Mouse (Mus musculus) midbrain, embryonic 12.5 days (tissue): ENCODE data around the gene Cyb561d2. TPM values are rescaled to one million over a fixed set of nuclear protein-coding genes. Genes with fewer than 3 reads are reported as not detected.
A peak's percentile ranks its signal among the peaks of the same experiment; 100 is the strongest.

ENCODE experiments used
- ATAC-seq: fragments of 200-750 bp; cut with Nextera tagmentation; 2 replicates; pipeline ENCODE4 v1.8.0; 2017; ENCODE audit warnings: low read depth, moderate TSS enrichment, moderate library complexity; ENCODE audit not compliant: low FRiP score
- H3K27ac ChIP-seq: fragments of 300-500 bp; sonication (generic); replicated peaks from 2 replicates; pipeline ENCODE4 v1.5.1; 2016; ENCODE audit warnings: mild to moderate bottlenecking
- H3K27me3 ChIP-seq: fragments of 300-500 bp; sonication (generic); 2 replicates; pipeline ENCODE4 v1.6.1; 2016; ENCODE audit warnings: mild to moderate bottlenecking
- H3K36me3 ChIP-seq: fragments of 300-500 bp; sonication (generic); 2 replicates; pipeline ENCODE4 v1.6.1; 2016
- H3K4me1 ChIP-seq: fragments of 300-500 bp; sonication (generic); 2 replicates; pipeline ENCODE4 v1.6.1; 2016
- H3K4me2 ChIP-seq: fragments of 300-500 bp; sonication (generic); replicated peaks from 2 replicates; pipeline ENCODE4 v1.6.1; 2016; ENCODE audit warnings: mild to moderate bottlenecking, moderate library complexity
- H3K4me3 ChIP-seq: fragments of 300-500 bp; sonication (generic); 2 replicates; pipeline ENCODE4 v1.5.1; 2016; ENCODE audit warnings: mild to moderate bottlenecking
- H3K9ac ChIP-seq: fragments of 300-500 bp; sonication (generic); replicated peaks from 2 replicates; pipeline ENCODE4 v1.6.1; 2016; ENCODE audit warnings: mild to moderate bottlenecking, moderate library complexity
- H3K9me3 ChIP-seq: fragments of 300-500 bp; sonication (generic); 2 replicates; pipeline ENCODE4 v1.6.1; 2016; ENCODE audit warnings: mild to moderate bottlenecking
- WGBS: fragments of 180-500 bp; shearing (Covaris S2); methylation state at CpG from one replicate; pipeline ENCODE4 v1.1.7; 2016; 5-methylcytosine and 5-hydroxymethylcytosine counted together
- polyA plus RNA-seq: library from polyadenylated mRNA; unstranded; fragments of >200 nt; fragmentation: Nextera tagmentation; extraction: Ambion mirVana; gene quantifications from 2 replicates; pipeline ENCODE4 v1.2.1, GENCODE M21; 2016

Gene Cyb561d2
- polyA plus RNA-seq, 1 experiment from 2014 or later: 19.4 TPM

GRCm38 (mm10) chr9:107508266-107508665, 33.7 kb downstream of the Cyb561d2 start:
- WGBS: 56% methylated on average over 10 of the region's 10 CpGs
- Histone ChIP-seq H3K27ac (peak overlapping the region; percentile 31; the same call in 1 of the 2 replicates), H3K36me3 (no peaks in the 10 kb centered on the region), H3K9me3 (no peaks in the 10 kb centered on the region), H3K4me3 (no peak overlapping the region), H3K4me2 (no peak overlapping the region), H3K4me1 (peaks cover 59% of the 10 kb centered on the region), H3K9ac (no peak overlapping the region), H3K27me3 (no peaks in the 10 kb centered on the region)
- no peak for ATAC-seq

GRCm38 (mm10) chr9:107504662-107505537, 37.1 kb downstream of the Cyb561d2 start:
- 77% methylated on average over 19 of the region's 19 CpGs for WGBS
- Histone ChIP-seq H3K27ac (peak overlapping the region; percentile 58; the same call in 1 of the 2 replicates), H3K4me1 (peaks cover 38% of the 10 kb centered on the region), H3K9me3 (no peaks in the 10 kb centered on the region), H3K4me2 (no peak overlapping the region), H3K4me3 (no peak overlapping the region), H3K27me3 (no peaks in the 10 kb centered on the region), H3K36me3 (no peaks in the 10 kb centered on the region), H3K9ac (no peak overlapping the region)
- no peak for ATAC-seq

- Histone ChIP-seq H3K27ac (no peak overlapping the region), H3K9me3 (no peaks in the 10 kb centered on the region), H3K36me3 (no peaks in the 10 kb centered on the region), H3K4me2 (no peak overlapping the region), H3K27me3 (no peaks in the 10 kb centered on the region), H3K4me1 (peaks cover 19% of the 10 kb centered on the region), H3K9ac (no peak overlapping the region), H3K4me3 (no peak overlapping the region)
- WGBS: 95% methylated on average over 12 of the region's 12 CpGs
- no peak for ATAC-seq
Observed at GRCm38 (mm10) chr9:107502131-107502846, 39.7 kb downstream of the Cyb561d2 start.

GRCm38 (mm10) chr9:107500708-107501286, 41.2 kb downstream of the Cyb561d2 start:
- Histone ChIP-seq H3K4me2 (no peak overlapping the region), H3K4me1 (peaks cover 11% of the 10 kb centered on the region), H3K36me3 (no peaks in the 10 kb centered on the region), H3K4me3 (no peak overlapping the region), H3K9ac (0 out of 2 replicates have a peak overlapping the region, but pooled peaks have one; percentile 17), H3K9me3 (no peaks in the 10 kb centered on the region), H3K27me3 (no peaks in the 10 kb centered on the region; the same call in 1 of the 2 replicates), H3K27ac (no peak overlapping the region)
- ATAC-seq: no peak
- 83% methylated on average over 3 of the region's 3 CpGs for WGBS

GRCm38 (mm10) chr9:107496359-107496758, 45.6 kb downstream of the Cyb561d2 start:
- 86% methylated on average over 3 of the region's 3 CpGs for WGBS
- Histone ChIP-seq H3K4me1 (peaks cover 18% of the 10 kb centered on the region), H3K9ac (no peak overlapping the region), H3K9me3 (no peaks in the 10 kb centered on the region), H3K4me2 (no peak overlapping the region), H3K27ac (no peak overlapping the region), H3K4me3 (no peak overlapping the region), H3K27me3 (peaks cover 8% of the 10 kb centered on the region; the same call in 1 of the 2 replicates), H3K36me3 (no peaks in the 10 kb centered on the region)
- no peak for ATAC-seq

GRCm38 (mm10) chr9:107494238-107494637, 47.8 kb downstream of the Cyb561d2 start:
- Histone ChIP-seq H3K4me3 (no peak overlapping the region), H3K9me3 (no peaks in the 10 kb centered on the region), H3K4me2 (no peak overlapping the region), H3K36me3 (no peaks in the 10 kb centered on the region), H3K27me3 (peaks cover 9% of the 10 kb centered on the region; the same call in 1 of the 2 replicates), H3K27ac (no peak overlapping the region), H3K9ac (no peak overlapping the region), H3K4me1 (peaks cover 22% of the 10 kb centered on the region)
- ATAC-seq: 0 out of 2 replicates have a peak, but pooled peaks have one; percentile 27
- WGBS: 33% methylated on average over 12 of the region's 12 CpGs

- H3K9me3 ChIP-seq: no peaks in the 10 kb centered on the region
- no peaks in the 10 kb centered on the region for H3K36me3 ChIP-seq
- H3K27me3 ChIP-seq: peaks cover 9% of the 10 kb centered on the region; the same call in 1 of the 2 replicates
- peaks cover 22% of the 10 kb centered on the region for H3K4me1 ChIP-seq
- no peak overlapping the region for H3K9ac ChIP-seq
- WGBS: 59% methylated on average over 1 of the region's 1 CpGs
- ATAC-seq: no peak
- H3K4me2 ChIP-seq: no peak overlapping the region
- H3K4me3 ChIP-seq: no peak overlapping the region
- H3K27ac ChIP-seq: no peak overlapping the region
Observed at GRCm38 (mm10) chr9:107493511-107493910, 48.5 kb downstream of the Cyb561d2 start.

- no peaks in the 10 kb centered on the region for H3K36me3 ChIP-seq
- 0 out of 2 replicates have a peak, but pooled peaks cover 9% of the 10 kb centered on the region for H3K27me3 ChIP-seq
- peaks cover 35% of the 10 kb centered on the region for H3K4me1 ChIP-seq
- 79% methylated on average over 6 of the region's 6 CpGs for WGBS
- no peak for ATAC-seq
- H3K9me3 ChIP-seq: no peaks in the 10 kb centered on the region
- H3K27ac ChIP-seq: no peak overlapping the region
- no peak overlapping the region for H3K4me3 ChIP-seq
- H3K9ac ChIP-seq: no peak overlapping the region
- H3K4me2 ChIP-seq: no peak overlapping the region
Observed at GRCm38 (mm10) chr9:107490625-107491024, 51.4 kb downstream of the Cyb561d2 start.

- Histone ChIP-seq H3K4me1 (peaks cover 39% of the 10 kb centered on the region), H3K9ac (no peak overlapping the region)
- WGBS: 74% methylated on average over 8 of the region's 8 CpGs
Observed at GRCm38 (mm10) chr9:107490146-107490545, 51.8 kb downstream of the Cyb561d2 start.

More at GRCm38 (mm10) chr9:107490146-107490545, 51.8 kb downstream of the Cyb561d2 start:
- Histone ChIP-seq H3K4me3 (no peak overlapping the region), H3K9me3 (no peaks in the 10 kb centered on the region), H3K4me2 (no peak overlapping the region), H3K27ac (no peak overlapping the region), H3K36me3 (no peaks in the 10 kb centered on the region), H3K27me3 (0 out of 2 replicates have a peak, but pooled peaks cover 9% of the 10 kb centered on the region)
- no peak for ATAC-seq
